Mouse (Mus musculus) gastrocnemius, postnatal 10 days (tissue): ENCODE data around the gene Gm11127. TPM values are rescaled to one million over a fixed set of nuclear protein-coding genes. Genes with fewer than 3 reads are reported as not detected.

Source experiments
- total RNA-seq, 2 experiments: library from RNA; stranded (reverse); gene quantifications; 2 replicates each; pipeline ENCODE4 v1.2.3; 2021

The Gm11127 gene
- total RNA-seq, 2 experiments from 2014 or later, result 1.6 to 2.0 TPM

Other genes with a start within 250 kb of the Gm11127 start
- 1 to 10 TPM; 4.5 to 5.8 TPM for gene Ier3, start 236.7 kb downstream of the Gm11127 start, total RNA-seq
- 10 to 100 TPM; 38.8 to 41.3 TPM for gene Flot1, start 235.1 kb downstream of the Gm11127 start, total RNA-seq
- gene Tubb5, start 220.1 kb downstream of the Gm11127 start, total RNA-seq, result 100 to 1,000 TPM; 205 to 251 TPM
- gene Mdc1, start 216.9 kb downstream of the Gm11127 start, total RNA-seq, result 10 to 100 TPM; 10.1 to 14.6 TPM
- gene Nrm, start 197.1 kb downstream of the Gm11127 start, total RNA-seq, result 1 to 10 TPM; 7.8 to 9.7 TPM
- 10 to 100 TPM; 14.7 to 21.9 TPM for gene Ppp1r18, start 192.8 kb downstream of the Gm11127 start, total RNA-seq
- gene Dhx16, start 178.6 kb downstream of the Gm11127 start, total RNA-seq, result 10 to 100 TPM; 12.6 to 16.8 TPM
- 10 to 100 TPM; 49.6 to 56.2 TPM for gene 2310061I04Rik, start 160.9 kb downstream of the Gm11127 start, total RNA-seq
- 1 to 10 TPM; 6.4 to 9.8 TPM for gene Atat1, start 148.3 kb downstream of the Gm11127 start, total RNA-seq
- gene Mrps18b, start 142.0 kb downstream of the Gm11127 start, total RNA-seq, result 10 to 100 TPM; 44.8 to 54.4 TPM
- 10 to 100 TPM; 31.4 to 47.1 TPM for gene Ppp1r10, start 141.9 kb downstream of the Gm11127 start, total RNA-seq
- gene Abcf1, start 88.6 kb downstream of the Gm11127 start, total RNA-seq, result 10 to 100 TPM; 65.7 to 71.6 TPM
- 10 to 100 TPM; 21.7 to 28.5 TPM for gene Gnl1, start 78.5 kb downstream of the Gm11127 start, total RNA-seq
- 1 to 10 TPM; 5.1 to 9.3 TPM for gene Prr3, start 78.1 kb downstream of the Gm11127 start, total RNA-seq
- gene H2-T24, start 37.8 kb downstream of the Gm11127 start, total RNA-seq, result under 1 TPM; 0.45 to 0.84 TPM
- gene H2-T23, start 25.5 kb downstream of the Gm11127 start, total RNA-seq, result 1 to 10 TPM; 5.2 to 6.7 TPM
- gene H2-T22, start 15.6 kb downstream of the Gm11127 start, total RNA-seq, result 1 to 10 TPM; 8.1 to 8.8 TPM
- gene Gm6034, start 15.4 kb downstream of the Gm11127 start, total RNA-seq, result under 1 TPM in 1 of 2 experiments, not detected in 1; 0.16 TPM
- not detected for gene Gm19684, start 63.3 kb upstream of the Gm11127 start, total RNA-seq
- gene Gm7030, start 71.1 kb upstream of the Gm11127 start, total RNA-seq, result not detected
- not detected for gene Gm8909, start 110.2 kb upstream of the Gm11127 start, total RNA-seq
- gene H2-T3, start 131.9 kb upstream of the Gm11127 start, total RNA-seq, result not detected
- gene Rpp21, start 199.7 kb upstream of the Gm11127 start, total RNA-seq, result 10 to 100 TPM; 26.3 to 28.5 TPM
- 1 to 10 TPM; 4.8 to 7.0 TPM for gene Trim39, start 213.9 kb upstream of the Gm11127 start, total RNA-seq
- not detected for gene H2-M10.2, start 228.1 kb upstream of the Gm11127 start, total RNA-seq